Mouse (Mus musculus) CH12.LX (cell line): ENCODE measurements at regions not wholly inside any gene's neighbourhood (a gene's known extent, or its start where the extent isn't known, plus 50 kb on each side); places are given as distances from the start of the nearest gene placed in this dataset.

Source experiments
- DNase-seq: peaks from one replicate; pipeline ENCODE4 v3.0.0-alpha.2; 2013; ENCODE audit errors: extremely low read depth
- H3K27ac ChIP-seq: 2 replicates; pipeline ENCODE4 v1.5.1; 2012; ENCODE audit warnings: low read depth, mild to moderate bottlenecking, control low read depth, moderate library complexity; ENCODE audit not compliant: insufficient read depth
- H3K27me3 ChIP-seq: replicated peaks from 2 replicates; pipeline ENCODE3; 2012; ENCODE audit warnings: inconsistent platforms
- H3K36me3 ChIP-seq, 2 experiments: replicated peaks in 1 of 2; 2 replicates each; pipeline versions ENCODE3 to v1.6.1; 2012; ENCODE audit warnings: inconsistent platforms in 1 of 2, low read length in 1 of 2, mild to moderate bottlenecking in 1 of 2, mixed read lengths in 1 of 2, moderate library complexity in 1 of 2; ENCODE audit not compliant: control insufficient read depth in 1 of 2, insufficient read depth in 1 of 2
- H3K4me1 ChIP-seq, 2 experiments: 2 replicates each; pipeline ENCODE4 v1.6.1; 2012; ENCODE audit warnings: inconsistent platforms in 1 of 2, moderate library complexity in 1 of 2; ENCODE audit not compliant: insufficient read depth in 2 of 2, control insufficient read depth in 1 of 2
- H3K4me2 ChIP-seq: 2 replicates; pipeline ENCODE4 v1.6.1; 2012; ENCODE audit warnings: low read depth, mild to moderate bottlenecking, control low read depth; ENCODE audit not compliant: poor library complexity, insufficient read depth, severe bottlenecking
- H3K4me3 ChIP-seq, 3 experiments: fragments of 150-350 bp in 1 of 3; sonication (generic) in 1 of 3; replicated peaks in 1 of 3; 2 replicates each; pipeline versions ENCODE3 to v1.5.1; 2011 to 2012; ENCODE audit warnings: low read depth in 2 of 3, low read length in 2 of 3, mild to moderate bottlenecking in 2 of 3, moderate library complexity in 2 of 3, control low read depth in 1 of 3, improper control_type of control experiment in 1 of 3, inconsistent platforms in 1 of 3, mixed read lengths in 1 of 3; ENCODE audit not compliant: poor library complexity in 1 of 3
- H3K79me2 ChIP-seq: replicated peaks from 2 replicates; pipeline ENCODE4 v1.6.1; 2012; ENCODE audit warnings: mild to moderate bottlenecking, moderate library complexity; ENCODE audit not compliant: control insufficient read depth, poor library complexity, insufficient read depth, severe bottlenecking; ENCODE audit errors: extremely low read depth
- H3K9ac ChIP-seq: 2 replicates; pipeline ENCODE4 v1.6.1; 2012; ENCODE audit warnings: low read depth, mild to moderate bottlenecking, control low read depth, moderate library complexity; ENCODE audit not compliant: insufficient read depth
- H3K9me3 ChIP-seq: replicated peaks from 2 replicates; pipeline ENCODE3; 2012; ENCODE audit warnings: low read length, inconsistent platforms, mixed read lengths
- BHLHE40 ChIP-seq: IDR thresholded peaks from 2 replicates; pipeline ENCODE4 v1.6.1; 2011; ENCODE audit warnings: mild to moderate bottlenecking, low read depth, low read length, improper control_type of control experiment
- CHD2 ChIP-seq: IDR thresholded peaks from 2 replicates; pipeline ENCODE4 v1.6.1; 2011; ENCODE audit warnings: low read length, improper control_type of control experiment
- E2F4 ChIP-seq: IDR thresholded peaks from 2 replicates; pipeline ENCODE4 v1.6.1; 2011; ENCODE audit warnings: low read depth, low read length, improper control_type of control experiment; ENCODE audit not compliant: insufficient replicate concordance
- ELF1 ChIP-seq: IDR thresholded peaks from 2 replicates; pipeline ENCODE4 v1.6.1; 2014; ENCODE audit warnings: low read depth, mild to moderate bottlenecking, inconsistent platforms, low read length, improper control_type of control experiment
- ETS1 ChIP-seq: conservative IDR thresholded peaks from 2 replicates; pipeline ENCODE4 v1.6.1; 2012; ENCODE audit warnings: low read depth, mild to moderate bottlenecking, inconsistent platforms, low read length, improper control_type of control experiment, moderate library complexity
- HCFC1 ChIP-seq: IDR thresholded peaks from 2 replicates; pipeline ENCODE4 v1.6.1; 2012; ENCODE audit warnings: low read depth, mild to moderate bottlenecking, inconsistent platforms, low read length, improper control_type of control experiment
- IRF4 ChIP-seq: IDR thresholded peaks from 2 replicates; pipeline ENCODE4 v1.6.1; 2014; ENCODE audit warnings: low read depth, mild to moderate bottlenecking, inconsistent platforms, low read length, improper control_type of control experiment
- JUN ChIP-seq: IDR thresholded peaks from 2 replicates; pipeline ENCODE4 v1.6.1; 2011; ENCODE audit warnings: low read depth, mild to moderate bottlenecking, low read length, improper control_type of control experiment, moderate library complexity; ENCODE audit not compliant: insufficient read depth
- JUND ChIP-seq: conservative IDR thresholded peaks from 2 replicates; pipeline ENCODE4 v1.6.1; 2011; ENCODE audit warnings: low read depth, low read length, improper control_type of control experiment
- KAT2A ChIP-seq: IDR thresholded peaks from 2 replicates; pipeline ENCODE4 v1.6.1; 2012; ENCODE audit warnings: low read length, improper control_type of control experiment, inconsistent platforms; ENCODE audit not compliant: insufficient replicate concordance
- MAFK ChIP-seq: IDR thresholded peaks from 2 replicates; pipeline ENCODE4 v1.6.1; 2011; ENCODE audit warnings: low read length, improper control_type of control experiment; ENCODE audit not compliant: insufficient replicate concordance
- MAX ChIP-seq: IDR thresholded peaks from 2 replicates; pipeline ENCODE4 v1.6.1; 2011; ENCODE audit warnings: low read length, improper control_type of control experiment
- MAZ ChIP-seq: IDR thresholded peaks from 2 replicates; pipeline ENCODE4 v1.6.1; 2012; ENCODE audit warnings: low read depth, mild to moderate bottlenecking, inconsistent platforms, low read length, improper control_type of control experiment, moderate library complexity
- MEF2A ChIP-seq: IDR thresholded peaks from 2 replicates; pipeline ENCODE4 v1.6.1; 2014; ENCODE audit warnings: low read depth, mild to moderate bottlenecking, inconsistent platforms, low read length, improper control_type of control experiment, borderline replicate concordance
- NELFE ChIP-seq: IDR thresholded peaks from 2 replicates; pipeline ENCODE4 v1.6.1; 2011; ENCODE audit warnings: low read depth, low read length, improper control_type of control experiment
- NRF1 ChIP-seq: IDR thresholded peaks from 2 replicates; pipeline ENCODE4 v1.6.1; 2014; ENCODE audit warnings: low read depth, mild to moderate bottlenecking, inconsistent platforms, low read length, improper control_type of control experiment, moderate library complexity
- PAX5 ChIP-seq: IDR thresholded peaks from 2 replicates; pipeline ENCODE4 v1.6.1; 2012; ENCODE audit warnings: low read length, inconsistent platforms, mixed read lengths
- POLR2A ChIP-seq: IDR thresholded peaks from 2 replicates; pipeline ENCODE4 v1.6.1; 2011; ENCODE audit warnings: low read depth, mild to moderate bottlenecking, improper control_type of control experiment, low read length
- RAD21 ChIP-seq: IDR thresholded peaks from 2 replicates; pipeline ENCODE4 v1.6.1; 2011; ENCODE audit warnings: low read depth, mild to moderate bottlenecking, low read length, improper control_type of control experiment, moderate library complexity
- SIN3A ChIP-seq: IDR thresholded peaks from 2 replicates; pipeline ENCODE4 v1.6.1; 2012; ENCODE audit warnings: low read length, improper control_type of control experiment, inconsistent platforms
- SMC3 ChIP-seq: IDR thresholded peaks from 2 replicates; pipeline ENCODE4 v1.6.1; 2011; ENCODE audit warnings: low read depth, low read length, improper control_type of control experiment
- TBP ChIP-seq: conservative IDR thresholded peaks from 2 replicates; pipeline ENCODE4 v1.6.1; 2011; ENCODE audit warnings: low read depth, low read length, improper control_type of control experiment
- TCF12 ChIP-seq: IDR thresholded peaks from 2 replicates; pipeline ENCODE4 v1.6.1; 2014; ENCODE audit warnings: low read depth, mild to moderate bottlenecking, inconsistent platforms, low read length, improper control_type of control experiment
- UBTF ChIP-seq: IDR thresholded peaks from 2 replicates; pipeline ENCODE4 v1.6.1; 2012; ENCODE audit warnings: low read depth, mild to moderate bottlenecking, inconsistent platforms, low read length, improper control_type of control experiment, moderate library complexity
- USF1 ChIP-seq: IDR thresholded peaks from 2 replicates; pipeline ENCODE4 v1.6.1; 2014; ENCODE audit warnings: low read depth, mild to moderate bottlenecking, inconsistent platforms, low read length, improper control_type of control experiment
- ZKSCAN1 ChIP-seq: IDR thresholded peaks from 2 replicates; pipeline ENCODE4 v1.6.1; 2012; ENCODE audit warnings: low read depth, inconsistent platforms, low read length, improper control_type of control experiment, borderline replicate concordance
- ZNF384 ChIP-seq: IDR thresholded peaks from 2 replicates; pipeline ENCODE4 v1.6.1; 2012; ENCODE audit warnings: low read depth, low read length, improper control_type of control experiment, inconsistent platforms
- dilution Hi-C: fragments of 300-500 bp; cut with MboI; formaldehyde crosslinking; loops from 2 replicates; pipeline ENCODE4 v1.14.3; 2020; ENCODE audit warnings: low sequenced_read_pairs; ENCODE audit not compliant: extremely low pct_unique_long_range_greater_than_20kb, extremely low pct_ligation_motif_present
- in situ Hi-C: fragments of 300-500 bp; cut with MboI; formaldehyde crosslinking; loops from 3 replicates; pipeline ENCODE4 v1.14.3; 2019; ENCODE audit warnings: low sequenced_read_pairs, low pct_ligation_motif_present, low pct_unique_long_range_greater_than_20kb, mixed read lengths

GRCm38 (mm10) chr11:110588280-110588679, 189.4 kb downstream of the Map2k6 start:
- DNase-seq, result no peak
- Histone ChIP-seq H3K4me3 (no peak overlapping the region), H3K4me2 (no peak overlapping the region), H3K27ac (no peak overlapping the region), H3K79me2 (no peaks in the 10 kb centered on the region), H3K4me1 (no peaks in the 10 kb centered on the region), H3K9me3 (no peaks in the 10 kb centered on the region), H3K9ac (no peak overlapping the region), H3K36me3 (no peaks in the 10 kb centered on the region), H3K27me3 (no peaks in the 10 kb centered on the region)
- dilution Hi-C loops (no loop called here), in situ Hi-C loops (no loop called here)
- TF ChIP-seq TBP (no peak), TCF12 (no peak), CHD2 (no peak), MAZ (no peak), MAFK (no peak), BHLHE40 (no peak), MEF2A (no peak), SMC3 (no peak), POLR2A (no peak), ZNF384 (no peak), NRF1 (no peak), ZKSCAN1 (no peak), JUND (no peak), SIN3A (no peak), UBTF (no peak), E2F4 (no peak), ETS1 (no peak), MAX (no peak)

- H3K4me1 ChIP-seq, result no peaks in the 10 kb centered on the region
- dilution Hi-C loops (no loop called here), in situ Hi-C loops (no loop called here)
- no peak overlapping the region for H3K27ac ChIP-seq
- DNase-seq, result no peak
- H3K4me2 ChIP-seq, result no peak overlapping the region
- TF ChIP-seq MAX (no peak), PAX5 (no peak), UBTF (no peak), USF1 (no peak), NRF1 (no peak), ELF1 (no peak), NELFE (no peak), RAD21 (no peak), SIN3A (no peak), CHD2 (no peak), MAZ (no peak), IRF4 (no peak), ETS1 (no peak), POLR2A (no peak), HCFC1 (no peak), JUN (no peak), MEF2A (no peak), KAT2A (no peak)
- H3K36me3 ChIP-seq, result no peaks in the 10 kb centered on the region
- H3K9ac ChIP-seq, result no peak overlapping the region
- H3K9me3 ChIP-seq, result no peaks in the 10 kb centered on the region
- H3K4me3 ChIP-seq, result no peak overlapping the region
- H3K27me3 ChIP-seq, result no peaks in the 10 kb centered on the region
- H3K79me2 ChIP-seq, result no peaks in the 10 kb centered on the region
Observed at GRCm38 (mm10) chr11:110595266-110595862, 196.4 kb downstream of the Map2k6 start.
